Mouse (Mus musculus) kidney, postnatal 36 days (tissue): ENCODE measurements at regions not wholly inside any gene's neighbourhood (a gene's known extent, or its start where the extent isn't known, plus 50 kb on each side); places are given as distances from the start of the nearest gene placed in this dataset.
"Not testable (repeated sequence)": the region's sequence is repeated elsewhere in the genome, so short reads cannot be mapped to it uniquely, and the experiment has no call there.

Experiments
- DNase-seq, 2 experiments: peaks; one replicate each; pipeline ENCODE4 v3.0.0; 2021 to 2022; ENCODE audit warnings: mixed read lengths in 2 of 2

DNA sequence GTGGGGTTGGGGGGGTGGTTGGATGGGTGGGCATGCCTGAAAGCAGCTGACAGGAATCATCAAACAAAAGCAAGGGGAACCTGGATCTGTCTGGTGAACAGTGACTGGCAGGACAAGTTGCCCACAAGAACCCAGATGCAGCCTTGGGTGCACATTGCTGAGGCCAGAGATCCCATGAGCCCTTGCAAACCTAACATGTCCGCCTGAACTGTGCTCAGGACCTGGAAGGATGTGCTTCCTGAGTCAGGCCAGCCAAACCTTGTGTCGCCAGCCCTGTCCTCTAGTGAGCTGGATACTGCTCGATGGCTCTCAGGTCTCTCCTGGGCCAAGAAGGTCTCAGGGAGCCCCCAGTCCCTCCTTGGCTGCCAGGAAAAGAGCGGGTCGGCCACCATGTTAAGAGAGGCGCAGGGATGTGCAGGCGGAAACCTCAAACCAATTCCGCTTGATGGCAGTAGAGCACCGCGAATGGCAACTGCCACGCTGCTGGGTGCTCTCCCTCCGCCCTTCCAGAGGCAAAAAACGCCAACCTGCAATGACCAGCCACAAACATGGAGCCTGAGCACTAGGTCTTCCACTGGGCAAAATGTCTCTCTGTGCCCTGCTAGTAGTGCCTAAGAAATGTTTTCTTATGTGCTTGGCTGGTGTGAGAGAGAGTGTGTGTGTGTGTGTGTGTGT is 140.2 kb downstream of the Pls3 start:
- peak in 1 of 2 experiments; percentile 82 for DNase-seq

DNA sequence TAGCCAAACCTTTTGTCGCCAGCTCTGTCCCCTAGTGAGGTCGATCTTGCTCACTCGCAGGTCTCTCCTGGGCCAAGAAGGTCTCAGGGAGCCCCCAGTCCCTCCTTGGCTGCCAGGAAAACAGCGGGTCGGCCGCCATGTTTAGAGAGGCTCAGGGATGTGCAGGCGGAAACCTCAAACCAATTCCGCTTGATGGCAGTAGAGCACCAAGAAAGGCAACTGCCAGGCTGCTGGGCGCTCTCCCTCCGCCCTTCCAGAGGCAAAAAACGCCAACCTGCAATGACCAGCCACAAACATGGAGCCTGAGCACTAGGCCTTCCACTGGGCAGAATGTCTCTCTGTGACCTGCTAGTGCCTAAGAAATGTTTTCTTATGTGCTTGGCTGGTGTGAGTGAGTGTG is 141.3 kb downstream of the Pls3 start:
- DNase-seq, result peak in 1 of 2 experiments; percentile 92

- peak in 1 of 2 experiments; percentile 67 for DNase-seq
These were observed 145.2 kb downstream of the Pls3 start for GRCm38 (mm10) chrX:75729791-75730190.

DNA sequence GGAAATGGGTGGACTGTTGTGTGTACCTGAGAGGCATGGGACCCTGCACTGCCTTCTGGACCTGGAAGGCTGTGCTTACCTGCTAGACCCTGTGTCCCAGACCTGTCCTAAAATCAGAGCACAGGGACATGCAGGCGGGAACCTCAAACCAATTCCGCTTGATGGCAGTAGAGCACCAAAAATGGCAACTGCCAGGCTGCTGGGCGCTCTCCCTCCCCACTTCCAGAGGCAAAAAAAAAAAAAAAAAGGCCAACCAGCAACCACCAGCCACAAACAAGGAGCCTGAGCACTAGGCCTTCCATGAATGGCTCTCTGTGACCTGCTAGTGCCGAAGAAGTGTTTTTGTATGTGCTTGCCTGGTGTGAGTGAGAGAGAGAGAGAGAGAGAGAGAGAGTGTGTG is 146.5 kb downstream of the Pls3 start:
- peak in 1 of 2 experiments; percentile 31 for DNase-seq

GRCm38 (mm10) chrX:75723542-75723941 is 145.5 kb upstream of the Rab39b start:
- DNase-seq, result not testable (repeated sequence)

DNA sequence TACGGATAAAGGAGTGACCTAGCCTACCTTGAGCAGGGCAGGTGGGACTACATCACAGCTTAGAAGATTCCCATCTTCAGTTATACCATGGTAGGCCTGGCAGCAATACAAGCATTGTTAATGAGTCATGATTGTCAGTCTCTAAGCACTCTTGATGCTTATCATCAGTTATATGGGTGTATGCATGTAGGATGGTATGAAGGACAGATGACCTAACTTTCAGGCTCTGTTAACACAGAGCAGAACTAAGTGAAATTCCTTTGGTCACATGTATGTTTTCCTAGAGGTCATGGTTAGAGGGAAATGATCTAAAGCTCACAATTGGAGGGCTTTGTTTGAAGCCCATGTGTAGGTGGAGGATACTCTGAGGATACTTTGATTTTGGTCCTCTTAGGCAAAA is 121.9 kb upstream of the Rab39b start:
- no peak for DNase-seq

DNA sequence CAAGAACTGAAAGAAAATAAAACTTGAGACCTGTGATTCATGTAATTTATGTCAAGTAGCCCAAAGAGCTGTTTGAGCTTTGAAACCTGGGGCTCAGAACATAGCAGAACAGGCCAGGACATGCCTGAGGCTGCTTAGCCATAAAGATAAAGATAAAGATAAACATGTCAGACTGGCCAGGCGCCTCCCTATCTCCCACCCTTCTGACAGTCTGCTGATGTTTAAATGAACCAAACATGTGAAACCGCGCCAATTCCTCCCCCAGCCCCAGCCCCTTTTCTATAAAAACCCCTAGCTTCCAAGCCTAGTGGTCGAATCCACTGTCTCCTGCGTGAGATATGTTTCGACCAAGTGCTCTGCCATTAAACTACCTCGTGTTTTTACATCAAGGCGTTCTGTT is 97.2 kb upstream of the Rab39b start:
- DNase-seq, result not testable (repeated sequence)

DNA sequence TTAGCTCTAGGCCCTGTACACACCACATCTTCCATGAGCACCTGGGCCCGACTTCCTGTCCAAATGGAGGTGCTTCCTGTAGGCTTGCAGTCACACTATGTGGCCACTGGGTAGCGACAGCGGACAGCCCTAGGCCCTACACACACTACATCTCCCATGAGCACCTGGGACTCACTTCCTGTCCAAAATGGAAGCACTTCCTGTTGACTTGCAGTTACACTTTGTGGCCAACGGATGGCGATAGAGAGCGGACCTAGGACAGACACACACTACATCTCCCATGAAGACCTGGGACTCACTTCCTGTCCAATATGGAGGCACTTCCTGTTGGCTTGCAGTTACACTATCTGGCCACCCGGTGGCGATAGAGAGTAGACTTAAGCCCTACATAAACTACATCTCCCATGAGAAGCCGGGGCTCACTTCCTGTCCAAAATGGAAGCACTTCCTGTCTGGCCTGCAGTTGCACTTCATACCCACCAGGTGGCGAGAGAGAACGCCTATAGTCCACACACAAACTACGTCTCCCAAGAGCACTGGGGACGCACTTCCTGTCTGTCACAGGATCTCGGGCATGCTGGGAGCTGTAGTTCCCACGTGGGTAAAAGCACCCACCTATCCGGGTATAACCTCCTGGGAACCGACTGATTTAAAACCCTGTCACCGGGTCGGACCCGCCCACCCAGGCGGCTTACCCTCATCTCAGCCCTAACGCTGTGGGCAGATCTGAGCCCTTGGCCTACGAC is 96.1 kb upstream of the Rab39b start:
- peak; percentile 89 to 95 for DNase-seq

DNA sequence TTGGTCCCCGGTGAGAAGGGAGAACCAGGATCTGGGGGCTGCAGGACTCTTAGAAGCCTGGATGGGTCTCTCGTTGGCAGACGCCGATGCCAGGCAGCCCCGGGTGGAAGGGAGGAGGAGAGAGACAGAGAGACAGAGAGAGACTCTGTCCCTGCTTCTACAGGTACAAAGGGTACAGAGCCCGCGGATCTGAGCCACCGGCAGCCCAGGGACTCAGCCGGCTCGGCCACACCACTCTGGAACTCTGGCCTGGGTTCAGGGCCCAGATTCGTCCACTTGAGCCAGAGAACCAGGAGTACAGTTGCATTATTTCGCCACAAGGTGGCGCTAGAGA is 95.5 kb upstream of the Rab39b start:
- DNase-seq, result no peak

GRCm38 (mm10) chrX:75672976-75673375 is 94.9 kb upstream of the Rab39b start:
- no peak for DNase-seq

DNA sequence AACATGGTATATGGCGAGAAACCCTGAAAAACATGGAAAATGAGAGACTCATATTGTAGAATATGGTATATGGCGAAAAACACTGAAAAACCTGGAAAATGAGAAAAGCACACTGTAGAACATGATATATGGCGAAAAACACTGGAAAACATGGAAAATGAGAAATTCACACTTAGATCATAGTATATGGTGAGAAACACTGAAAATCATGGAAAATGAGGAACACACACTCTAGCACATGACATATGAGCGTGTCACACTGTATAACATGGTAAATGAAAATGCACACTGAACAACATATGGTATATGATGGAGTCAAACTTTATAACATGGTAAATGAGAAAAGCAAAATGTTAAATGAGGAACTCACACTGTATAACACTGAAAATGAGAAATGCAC is 89.6 kb upstream of the Rab39b start:
- no peak for DNase-seq

DNA sequence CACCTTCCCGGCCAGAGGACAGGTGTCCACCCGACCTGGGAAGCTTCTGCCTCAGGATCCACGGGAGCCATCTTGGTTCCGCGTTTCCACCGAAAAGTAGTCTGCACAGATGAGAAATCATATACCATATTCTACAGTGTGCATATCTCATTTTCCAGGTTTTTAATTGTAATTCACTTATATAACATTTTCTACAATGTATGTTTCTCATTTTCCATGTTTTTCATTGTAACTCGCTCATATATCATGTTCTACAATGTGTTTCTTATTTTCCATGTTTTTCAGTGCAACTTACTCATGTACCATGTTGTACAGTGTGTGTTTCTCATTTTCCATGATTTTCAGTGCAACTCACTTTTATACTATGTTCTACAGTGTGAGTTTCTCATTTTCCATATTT is 65.4 kb upstream of the Rab39b start:
- peak in 1 of 2 experiments; percentile 27 for DNase-seq
